Mouse (Mus musculus): ENCODE results near the gene Foxp1. TPM values are rescaled to one million over a fixed set of nuclear protein-coding genes. Genes with fewer than 3 reads are reported as not detected.

Gene Foxp1
- total RNA-seq, 2 experiments from 2014 or later, result 12.3 to 26.5 TPM

GRCm38 (mm10) chr6:99249496-99250030, 273.0 kb downstream of the Foxp1 start:
- ATAC-seq (replicated peaks; ENCODE audit: low FRiP score, poor library complexity, severe bottlenecking), result no peak

- ATAC-seq (replicated peaks; ENCODE audit: low FRiP score, poor library complexity, severe bottlenecking), result no peak
Measured at GRCm38 (mm10) chr6:99248396-99248795, 274.1 kb downstream of the Foxp1 start.

DNA sequence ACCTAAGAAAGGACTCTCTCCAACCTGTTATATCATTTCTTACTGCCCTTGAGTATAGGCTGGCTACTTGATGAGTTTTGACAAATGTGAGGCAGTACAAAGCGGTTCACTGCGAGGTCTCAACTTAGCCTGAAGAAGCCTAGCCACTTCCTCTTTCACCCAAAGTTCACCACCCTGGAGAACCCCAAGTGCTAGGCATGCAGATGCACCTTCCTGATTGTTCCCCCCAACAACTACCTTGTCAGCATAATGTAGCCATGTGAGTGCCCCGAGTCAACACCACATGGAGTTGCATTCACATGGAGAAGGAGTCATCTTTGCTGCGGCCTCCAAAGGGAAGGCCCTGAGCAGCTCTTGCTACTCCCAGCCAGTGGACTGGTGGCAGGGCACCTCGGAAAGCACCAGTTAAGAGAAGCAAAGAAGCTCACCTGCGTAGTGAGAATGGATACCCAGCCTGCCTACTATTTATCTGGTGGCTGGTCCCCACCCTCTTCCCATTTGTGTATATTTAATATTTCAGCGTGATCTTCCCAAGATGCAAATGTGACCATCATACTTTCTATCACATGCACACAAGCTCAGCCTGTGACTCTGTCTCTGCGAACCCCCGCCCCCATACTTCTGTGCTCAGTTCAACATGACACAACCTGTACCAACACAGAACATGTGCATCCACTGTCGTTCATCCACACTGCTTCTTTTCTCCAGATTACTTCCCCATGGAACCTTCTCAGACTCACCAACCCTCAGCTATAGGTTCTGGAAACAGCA, 280.7 kb downstream of the Foxp1 start:
- no peak for ATAC-seq (replicated peaks; ENCODE audit: low FRiP score, poor library complexity, severe bottlenecking)

DNA sequence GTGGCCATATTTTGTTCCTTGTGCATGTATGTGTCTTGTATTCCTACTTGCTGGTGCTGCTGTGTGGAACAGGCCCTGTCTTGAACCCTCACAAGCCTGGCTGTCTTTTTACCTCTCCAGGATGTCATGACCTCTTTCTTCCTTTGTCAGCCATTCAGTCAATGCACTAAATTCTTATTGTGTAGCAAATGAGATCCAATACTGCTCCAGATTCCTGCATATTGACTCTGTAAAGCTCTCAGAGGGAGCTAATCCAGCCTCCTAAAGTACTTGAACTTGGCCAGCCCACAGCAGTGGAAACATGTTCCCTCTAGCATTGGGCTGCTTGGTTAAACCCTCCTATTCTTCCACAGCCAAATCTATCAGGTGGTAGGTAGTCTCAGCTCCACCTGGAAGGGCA, 281.8 kb downstream of the Foxp1 start:
- no peak for ATAC-seq (replicated peaks; ENCODE audit: low FRiP score, poor library complexity, severe bottlenecking)

- ATAC-seq (replicated peaks; ENCODE audit: low FRiP score, poor library complexity, severe bottlenecking), result no peak
Measured at GRCm38 (mm10) chr6:99235588-99235987, 286.9 kb downstream of the Foxp1 start.

GRCm38 (mm10) chr6:99233411-99233810, 289.1 kb downstream of the Foxp1 start:
- no peak for ATAC-seq (replicated peaks; ENCODE audit: low FRiP score, poor library complexity, severe bottlenecking)

GRCm38 (mm10) chr6:99228336-99228870, 294.1 kb downstream of the Foxp1 start:
- ATAC-seq (replicated peaks; ENCODE audit: low FRiP score, poor library complexity, severe bottlenecking), result no peak

- ATAC-seq (replicated peaks; ENCODE audit: low FRiP score, poor library complexity, severe bottlenecking), result no peak
Measured at GRCm38 (mm10) chr6:99221147-99221546, 301.4 kb downstream of the Foxp1 start.

GRCm38 (mm10) chr6:99220472-99220871, 302.0 kb downstream of the Foxp1 start:
- ATAC-seq (replicated peaks; ENCODE audit: low FRiP score, poor library complexity, severe bottlenecking), result no peak

- ATAC-seq (replicated peaks; ENCODE audit: low FRiP score, poor library complexity, severe bottlenecking), result no peak
Measured at GRCm38 (mm10) chr6:99217846-99218245, 304.7 kb downstream of the Foxp1 start.

DNA sequence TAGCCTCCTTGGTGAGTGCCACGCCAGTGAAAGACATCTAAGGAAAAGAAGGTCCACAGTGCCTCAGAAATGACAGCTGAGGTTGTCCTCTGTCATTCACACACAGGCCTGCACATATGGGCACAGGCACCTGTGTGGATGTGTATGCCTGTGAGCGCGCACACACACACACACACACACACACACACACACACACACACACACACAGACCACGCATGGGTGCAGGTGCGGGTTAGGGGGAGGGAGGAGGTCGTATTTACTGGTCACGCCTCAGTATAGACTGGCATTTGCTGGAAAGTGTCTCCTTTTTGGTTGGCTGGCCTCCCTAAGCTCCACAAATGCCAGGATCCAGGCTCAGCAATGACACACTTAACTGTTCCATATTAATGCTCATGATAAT, 305.4 kb downstream of the Foxp1 start:
- ATAC-seq (replicated peaks; ENCODE audit: low FRiP score, poor library complexity, severe bottlenecking), result no peak

GRCm38 (mm10) chr6:99212461-99212860, 310.1 kb downstream of the Foxp1 start:
- no peak for ATAC-seq (replicated peaks; ENCODE audit: low FRiP score, poor library complexity, severe bottlenecking)

GRCm38 (mm10) chr6:99211663-99212333, 310.7 kb downstream of the Foxp1 start:
- no peak for ATAC-seq (replicated peaks; ENCODE audit: low FRiP score, poor library complexity, severe bottlenecking)

GRCm38 (mm10) chr6:99210161-99210560, 312.4 kb downstream of the Foxp1 start:
- no peak for ATAC-seq (replicated peaks; ENCODE audit: low FRiP score, poor library complexity, severe bottlenecking)

DNA sequence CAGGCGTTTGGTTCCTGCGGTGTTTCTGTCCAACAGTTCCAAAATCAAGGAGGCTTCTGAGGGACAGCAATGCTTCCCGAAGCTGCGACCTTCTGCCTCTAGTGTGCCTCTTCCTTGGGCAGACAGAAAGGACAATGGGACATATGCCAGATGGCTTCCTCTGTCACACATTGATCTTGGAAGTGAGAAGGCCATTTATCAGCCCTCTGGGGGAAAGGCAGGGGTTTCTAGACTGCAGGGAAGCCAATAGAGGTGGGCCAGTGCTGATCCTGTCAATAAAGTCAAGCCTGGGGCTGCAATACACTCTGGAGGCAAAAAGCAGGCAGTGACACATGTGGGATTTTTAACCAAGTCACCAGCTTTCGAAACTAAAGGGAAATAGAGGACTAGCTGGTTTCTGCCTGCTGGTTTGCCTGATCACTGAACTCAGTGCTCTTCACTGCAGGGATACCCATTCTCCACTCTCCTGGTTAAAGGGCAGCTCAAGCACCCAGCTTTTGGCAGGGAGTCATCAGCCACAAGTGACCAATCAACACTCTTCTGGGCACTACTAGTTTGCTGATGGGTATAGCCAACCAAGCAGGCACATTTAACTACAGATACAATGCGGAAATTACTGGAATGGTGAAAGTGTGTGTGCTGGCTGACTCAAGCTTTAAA, 315.2 kb downstream of the Foxp1 start:
- no peak for ATAC-seq (replicated peaks; ENCODE audit: low FRiP score, poor library complexity, severe bottlenecking)

DNA sequence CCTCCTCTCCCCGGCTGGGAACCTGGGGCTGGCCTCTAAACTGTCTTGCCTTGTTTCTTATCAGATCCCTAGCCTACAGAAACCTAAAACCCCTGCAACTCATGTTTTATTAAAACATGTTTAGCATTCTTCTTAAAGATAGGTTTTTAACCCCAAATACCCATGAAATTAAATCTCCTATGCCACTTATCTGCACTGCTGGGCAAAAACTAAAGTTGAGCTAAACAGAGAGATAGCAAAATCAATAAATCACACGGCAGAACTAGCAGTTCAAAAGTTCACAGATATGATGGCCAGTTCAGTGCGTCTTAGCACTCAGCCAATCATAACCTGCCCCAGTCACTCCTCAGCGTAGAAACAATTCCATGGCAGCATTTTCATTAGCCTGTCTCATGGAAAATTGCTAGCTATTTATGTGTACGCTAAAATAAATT, 316.1 kb downstream of the Foxp1 start:
- ATAC-seq (replicated peaks; ENCODE audit: low FRiP score, poor library complexity, severe bottlenecking), result no peak

GRCm38 (mm10) chr6:99205587-99206436, 316.7 kb downstream of the Foxp1 start:
- no peak for ATAC-seq (replicated peaks; ENCODE audit: low FRiP score, poor library complexity, severe bottlenecking)

DNA sequence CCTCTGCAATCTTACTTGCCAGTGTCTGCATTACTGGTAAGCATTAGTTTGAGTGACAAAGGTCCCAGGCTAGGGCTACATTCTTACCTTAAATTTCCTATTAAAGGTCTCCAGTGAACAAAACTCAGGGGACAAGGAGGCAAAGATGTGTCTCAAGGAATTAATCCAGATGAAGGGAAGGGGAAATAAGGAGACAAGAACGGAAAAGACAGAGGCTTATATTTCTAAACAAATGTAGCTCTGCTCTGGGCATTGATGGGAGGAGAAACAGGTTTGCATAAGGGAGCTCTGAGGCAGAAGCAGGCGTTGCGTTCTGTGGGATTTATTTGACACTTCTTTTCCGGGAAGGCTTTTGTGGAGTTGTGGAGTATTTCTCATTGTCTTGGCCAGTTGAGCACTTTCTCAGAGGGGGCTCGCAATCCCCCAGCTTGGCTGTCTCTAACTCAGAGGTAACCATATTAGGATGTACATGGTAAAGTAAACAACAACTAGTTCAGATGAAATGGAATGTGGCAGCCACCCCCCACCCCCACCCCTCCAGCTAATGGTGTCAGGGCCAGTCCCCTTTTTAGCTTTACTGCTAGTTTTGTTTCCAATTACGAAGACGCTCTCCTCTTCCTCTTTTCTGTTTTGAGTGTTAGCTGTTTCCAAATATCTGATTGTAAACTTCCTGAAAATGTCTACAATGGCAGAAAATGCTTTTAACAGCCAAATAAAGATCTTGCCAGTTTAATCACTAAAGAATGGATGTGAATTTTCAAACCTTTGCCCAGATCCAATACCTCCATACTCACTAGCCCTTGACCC, 317.5 kb downstream of the Foxp1 start:
- no peak for ATAC-seq (replicated peaks; ENCODE audit: low FRiP score, poor library complexity, severe bottlenecking)

All from erythroblast, adult 5-6 weeks (primary cell).